Mouse (Mus musculus): ENCODE results near the gene Capza1. TPM values are rescaled to one million over a fixed set of nuclear protein-coding genes. Genes with fewer than 3 reads are reported as not detected.

Gene Capza1
- total RNA-seq, 2 experiments from 2014 or later, result 31.9 to 47.9 TPM

Other genes starting within 250 kb of the Capza1 start
- 10 to 100 TPM; 19.2 to 26.8 TPM for gene Slc16a1, start 225.8 kb downstream of the Capza1 start, total RNA-seq (2021)
- gene Ppm1j, start 83.4 kb downstream of the Capza1 start, total RNA-seq (2021), result 1 to 10 TPM in 1 of 2 experiments, under 1 TPM in 1; 0.54 to 1.2 TPM
- under 1 TPM in 1 of 2 experiments, not detected in 1; 0.07 TPM for gene Fam19a3, start 82.7 kb downstream of the Capza1 start, total RNA-seq (2021)
- 10 to 100 TPM; 24.4 to 29.0 TPM for gene Rhoc, start 76.1 kb downstream of the Capza1 start, total RNA-seq (2021)
- gene Mov10, start 45.9 kb downstream of the Capza1 start, total RNA-seq (2021), result 10 to 100 TPM in 1 of 2 experiments, 1 to 10 TPM in 1; 4.9 to 14.3 TPM
- gene St7l, start 500 bp downstream of the Capza1 start, total RNA-seq (2021), result 10 to 100 TPM; 33.9 to 38.2 TPM
- gene Wnt2b, start 97.4 kb upstream of the Capza1 start, total RNA-seq (2021), result 1 to 10 TPM; 2.4 TPM
- 10 to 100 TPM; 24.3 to 25.4 TPM for gene Cttnbp2nl, start 188.6 kb upstream of the Capza1 start, total RNA-seq (2021)
- gene 4930564D02Rik, start 202.3 kb upstream of the Capza1 start, total RNA-seq (2021), result not detected